Mouse (Mus musculus): ENCODE measurements around the gene Aamdc. TPM values are rescaled to one million over a fixed set of nuclear protein-coding genes. Genes with fewer than 3 reads are reported as not detected.

The Aamdc gene
- total and polyA plus RNA-seq, 3 experiments: 16.6 to 20.2 TPM; not detected in 1

DNA sequence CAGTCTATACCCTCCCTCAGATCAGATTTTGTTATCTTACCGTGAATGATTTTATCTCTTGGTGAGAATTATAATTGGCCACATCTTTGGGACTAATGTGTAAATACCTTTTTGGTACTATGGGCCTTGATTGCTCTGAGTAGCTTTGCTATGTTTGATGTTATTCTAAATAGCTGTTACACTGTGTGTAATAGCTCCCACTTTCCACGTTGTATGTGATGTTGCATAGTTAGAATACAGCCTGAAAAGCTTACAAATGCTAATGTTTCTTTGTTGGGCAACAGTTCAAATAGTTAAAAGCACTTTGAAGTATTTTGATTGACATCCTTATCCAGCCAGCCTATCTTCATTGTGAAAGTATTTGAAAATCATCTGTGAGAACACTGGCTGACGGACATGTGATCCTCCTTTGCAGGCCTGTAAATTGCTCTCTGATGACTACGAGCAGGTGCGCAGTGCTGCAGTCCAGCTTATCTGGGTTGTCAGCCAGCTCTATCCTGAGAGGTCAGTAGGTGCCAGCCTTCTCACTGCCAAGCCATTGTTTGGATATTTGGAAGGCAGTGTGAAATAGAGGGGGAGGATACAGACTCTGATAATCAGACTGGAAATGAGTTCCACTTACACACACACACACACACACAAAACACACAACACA is 78.6 kb downstream of the Aamdc start:
- H3K4me1 ChIP-seq (ENCODE audit: control insufficient read depth in 1 of 2, insufficient read depth in 2 of 2, low read length in 2 of 2): no peaks in the 10 kb centered on the region
- DNase-seq (ENCODE audit: low read depth, low spot score): no peak
- no peak overlapping the region for H3K4me3 ChIP-seq (ENCODE audit: control insufficient read depth in 1 of 2, insufficient read depth in 1 of 2, low read depth in 2 of 2, low read length in 2 of 2)
- no peaks in the 10 kb centered on the region for H3K79me2 ChIP-seq (ENCODE audit: control insufficient read depth, insufficient read depth, low read length, poor library complexity)
- no peaks in the 10 kb centered on the region for H3K27me3 ChIP-seq (ENCODE audit: control insufficient read depth in 1 of 2, insufficient read depth in 2 of 2, low read length in 2 of 2)
- no peaks in the 10 kb centered on the region for H3K9me3 ChIP-seq (replicated peaks; ENCODE audit: insufficient read depth, low read length)
- H3K36me3 ChIP-seq (ENCODE audit: control insufficient read depth in 1 of 2, insufficient read depth in 2 of 2, low read length in 2 of 2): peaks cover 0 to 2% of the 10 kb centered on the region in 2 experiments; a peak in 1 of 4 replicates
- H3K9ac ChIP-seq (ENCODE audit: control insufficient read depth, low read depth, low read length, poor library complexity, severe bottlenecking): no peak overlapping the region
- H3K27ac ChIP-seq (ENCODE audit: control insufficient read depth, low read depth, low read length): no peak overlapping the region
- TF ChIP-seq MAZ (IDR thresholded peaks at IDR 0.05; ENCODE audit: low read depth, low read length) (no peak), ZC3H11A (IDR thresholded peaks at IDR 0.05; ENCODE audit: low read depth, low read length) (no peak), JUND (IDR thresholded peaks at IDR 0.05; ENCODE audit: low read depth, low read length) (no peak), NRF1 (IDR thresholded peaks at IDR 0.05; ENCODE audit: insufficient read depth, low read depth, low read length, poor library complexity, severe bottlenecking) (no peak), SIN3A (IDR thresholded peaks at IDR 0.05; ENCODE audit: low read length) (no peak), TAL1 (IDR thresholded peaks at IDR 0.05; ENCODE audit: low read length) (no peak), ELF1 (IDR thresholded peaks at IDR 0.05; ENCODE audit: low read depth, low read length) (no peak), ZMIZ1 (IDR thresholded peaks at IDR 0.05; ENCODE audit: low read depth, low read length) (no peak), E2F4 (IDR thresholded peaks at IDR 0.05; ENCODE audit: borderline replicate concordance, low read depth, low read length) (no peak), BHLHE40 (IDR thresholded peaks at IDR 0.05; ENCODE audit: borderline replicate concordance, low read depth, low read length) (no peak), ZKSCAN1 (IDR thresholded peaks at IDR 0.05; ENCODE audit: low read depth, low read length) (no peak), SMC3 (IDR thresholded peaks at IDR 0.05; ENCODE audit: low read depth, low read length) (no peak), ZNF384 (IDR thresholded peaks at IDR 0.05; ENCODE audit: low read depth, low read length) (no peak)

Other genes with a start within 250 kb of the Aamdc start
- gene Usp35, start 247.5 kb downstream of the Aamdc start, total RNA-seq (2012; rRNA removed): 0.49 and 0.58 TPM in 2 replicates
- gene Usp35, start 247.5 kb downstream of the Aamdc start, polyA plus RNA-seq (2012; ENCODE audit: insufficient read depth in 1 of 2, insufficient read length in 2 of 2, low read depth in 1 of 2, low replicate concordance in 2 of 2, missing spikeins in 1 of 2): 1 to 10 TPM in 1 of 2 experiments, not detected in 1; 2.2 TPM
- 0.23 and 0.36 TPM in 2 replicates for gene Kctd21, start 247.2 kb downstream of the Aamdc start, total RNA-seq (2012; rRNA removed)
- gene Kctd21, start 247.2 kb downstream of the Aamdc start, polyA plus RNA-seq (2012; ENCODE audit: insufficient read depth in 1 of 2, insufficient read length in 2 of 2, low read depth in 1 of 2, low replicate concordance in 2 of 2, missing spikeins in 1 of 2): 1 to 10 TPM in 1 of 2 experiments, not detected in 1; 1.2 TPM
- gene Alg8, start 207.9 kb downstream of the Aamdc start, total RNA-seq (2012; rRNA removed): 8.9 and 9.1 TPM in 2 replicates
- 10 to 100 TPM in 1 of 2 experiments, not detected in 1; 29.0 TPM for gene Alg8, start 207.9 kb downstream of the Aamdc start, polyA plus RNA-seq (2012; ENCODE audit: insufficient read depth in 1 of 2, insufficient read length in 2 of 2, low read depth in 1 of 2, low replicate concordance in 2 of 2, missing spikeins in 1 of 2)
- 250 and 280 TPM in 2 replicates for gene Ndufc2, start 179.5 kb downstream of the Aamdc start, total RNA-seq (2012; rRNA removed)
- gene Ndufc2, start 179.5 kb downstream of the Aamdc start, polyA plus RNA-seq (2012; ENCODE audit: insufficient read depth in 1 of 2, insufficient read length in 2 of 2, low read depth in 1 of 2, low replicate concordance in 2 of 2, missing spikeins in 1 of 2): 100 to 1,000 TPM in 1 of 2 experiments, not detected in 1; 242 TPM
- not detected in 2 replicates for gene Thrsp, start 161.8 kb downstream of the Aamdc start, total RNA-seq (2012; rRNA removed)
- gene Thrsp, start 161.8 kb downstream of the Aamdc start, polyA plus RNA-seq (2012; ENCODE audit: insufficient read depth in 1 of 2, insufficient read length in 2 of 2, low read depth in 1 of 2, low replicate concordance in 2 of 2, missing spikeins in 1 of 2): under 1 TPM in 1 of 2 experiments, not detected in 1; 0.06 TPM
- gene Kctd14, start 128.2 kb downstream of the Aamdc start, total RNA-seq (2012; rRNA removed): 0.56 and 0.58 TPM in 2 replicates
- gene Kctd14, start 128.2 kb downstream of the Aamdc start, polyA plus RNA-seq (2012; ENCODE audit: insufficient read depth in 1 of 2, insufficient read length in 2 of 2, low read depth in 1 of 2, low replicate concordance in 2 of 2, missing spikeins in 1 of 2): under 1 TPM in 1 of 2 experiments, not detected in 1; 0.77 TPM
- 52.9 and 53.7 TPM in 2 replicates for gene Ints4, start 98.5 kb downstream of the Aamdc start, total RNA-seq (2012; rRNA removed)
- 10 to 100 TPM in 1 of 2 experiments, not detected in 1; 73.9 TPM for gene Ints4, start 98.5 kb downstream of the Aamdc start, polyA plus RNA-seq (2012; ENCODE audit: insufficient read depth in 1 of 2, insufficient read length in 2 of 2, low read depth in 1 of 2, low replicate concordance in 2 of 2, missing spikeins in 1 of 2)
- gene Rsf1, start 392 bp upstream of the Aamdc start, total RNA-seq (2012; rRNA removed): 11.4 and 12.7 TPM in 2 replicates
- 10 to 100 TPM in 1 of 2 experiments, not detected in 1; 17.4 TPM for gene Rsf1, start 392 bp upstream of the Aamdc start, polyA plus RNA-seq (2012; ENCODE audit: insufficient read depth in 1 of 2, insufficient read length in 2 of 2, low read depth in 1 of 2, low replicate concordance in 2 of 2, missing spikeins in 1 of 2)
- gene Clns1a, start 117.1 kb upstream of the Aamdc start, total RNA-seq (2012; rRNA removed): 140 and 141 TPM in 2 replicates
- 100 to 1,000 TPM; 119 to 130 TPM for gene Clns1a, start 117.1 kb upstream of the Aamdc start, polyA plus RNA-seq (2012; ENCODE audit: insufficient read depth in 1 of 2, insufficient read length in 2 of 2, low read depth in 1 of 2, low replicate concordance in 2 of 2, missing spikeins in 1 of 2)
- 0.65 and 0.89 TPM in 2 replicates for gene Aqp11, start 158.8 kb upstream of the Aamdc start, total RNA-seq (2012; rRNA removed)
- 1 to 10 TPM in 1 of 2 experiments, not detected in 1; 3.9 TPM for gene Aqp11, start 158.8 kb upstream of the Aamdc start, polyA plus RNA-seq (2012; ENCODE audit: insufficient read depth in 1 of 2, insufficient read length in 2 of 2, low read depth in 1 of 2, low replicate concordance in 2 of 2, missing spikeins in 1 of 2)
- 2.5 and 2.8 TPM in 2 replicates for gene Pak1, start 209.0 kb upstream of the Aamdc start, total RNA-seq (2012; rRNA removed)
- gene Pak1, start 209.0 kb upstream of the Aamdc start, polyA plus RNA-seq (2012; ENCODE audit: insufficient read depth in 1 of 2, insufficient read length in 2 of 2, low read depth in 1 of 2, low replicate concordance in 2 of 2, missing spikeins in 1 of 2): 1 to 10 TPM in 1 of 2 experiments, not detected in 1; 6.7 TPM

Data from MEL (cell line).